Mouse (Mus musculus): ENCODE measurements at regions not wholly inside any gene's neighbourhood (a gene's known extent, or its start where the extent isn't known, plus 50 kb on each side); places are given as distances from the start of the nearest gene placed in this dataset.

- Histone ChIP-seq H3K36me3 (no peaks in the 10 kb centered on the region), H3K9ac (no peak overlapping the region), H3K9me3 (replicated peaks) (no peaks in the 10 kb centered on the region; the same call in 1 of the 2 replicates), H3K4me2 (peak overlapping the region; percentile 54), H3K27ac (peak overlapping the region; percentile 81), H3K4me3 (replicated peaks) (peak overlapping the region; percentile 17), H3K27me3 (no peaks in the 10 kb centered on the region), H3K4me1 (peaks cover 10% of the 10 kb centered on the region)
- ATAC-seq (replicated peaks; ENCODE audit: low FRiP score), result peak; percentile 86
- WGBS, result 31% methylated on average over 19 of the region's 19 CpGs
Observed at GRCm38 (mm10) chr16:76680061-76680911, 306.7 kb upstream of the Nrip1 start.

- no peak overlapping the region for H3K27ac ChIP-seq
- H3K4me1 ChIP-seq, result peaks cover 10% of the 10 kb centered on the region
- H3K9me3 ChIP-seq (replicated peaks), result no peaks in the 10 kb centered on the region; the same call in 1 of the 2 replicates
- H3K9ac ChIP-seq, result no peak overlapping the region
- H3K4me2 ChIP-seq, result no peak overlapping the region
- 83% methylated on average over 3 of the region's 3 CpGs for WGBS
- no peaks in the 10 kb centered on the region for H3K27me3 ChIP-seq
- ATAC-seq (replicated peaks; ENCODE audit: low FRiP score), result no peak
- H3K36me3 ChIP-seq, result no peaks in the 10 kb centered on the region
- H3K4me3 ChIP-seq (replicated peaks), result no peak overlapping the region
Observed at GRCm38 (mm10) chr16:76678885-76679284, 305.3 kb upstream of the Nrip1 start.

- H3K4me3 ChIP-seq (replicated peaks), result no peak overlapping the region
- no peaks in the 10 kb centered on the region for H3K27me3 ChIP-seq
- no peak overlapping the region for H3K9ac ChIP-seq
- H3K27ac ChIP-seq, result no peak overlapping the region
- no peaks in the 10 kb centered on the region for H3K36me3 ChIP-seq
- 88% methylated on average over 4 of the region's 4 CpGs for WGBS
- H3K9me3 ChIP-seq (replicated peaks), result no peaks in the 10 kb centered on the region
- no peak overlapping the region for H3K4me2 ChIP-seq
- ATAC-seq (replicated peaks; ENCODE audit: low FRiP score), result no peak
- H3K4me1 ChIP-seq, result no peaks in the 10 kb centered on the region
Observed at GRCm38 (mm10) chr16:76669795-76670194, 296.2 kb upstream of the Nrip1 start.

- 35% methylated on average over 3 of the region's 3 CpGs for WGBS
- Histone ChIP-seq H3K4me1 (no peaks in the 10 kb centered on the region), H3K36me3 (no peaks in the 10 kb centered on the region), H3K27ac (no peak overlapping the region), H3K9me3 (replicated peaks) (no peaks in the 10 kb centered on the region), H3K4me2 (no peak overlapping the region), H3K27me3 (no peaks in the 10 kb centered on the region), H3K9ac (no peak overlapping the region), H3K4me3 (replicated peaks) (no peak overlapping the region)
- ATAC-seq (replicated peaks; ENCODE audit: low FRiP score), result no peak
Observed at GRCm38 (mm10) chr16:76667046-76667445, 293.4 kb upstream of the Nrip1 start.

GRCm38 (mm10) chr16:76655106-76655505 is 281.5 kb upstream of the Nrip1 start:
- no peak for ATAC-seq (replicated peaks; ENCODE audit: low FRiP score)
- no peaks in the 10 kb centered on the region for H3K36me3 ChIP-seq
- H3K4me3 ChIP-seq (replicated peaks), result no peak overlapping the region
- no peak overlapping the region for H3K4me2 ChIP-seq
- WGBS, result 27% methylated on average over 3 of the region's 3 CpGs
- no peak overlapping the region for H3K9ac ChIP-seq
- H3K9me3 ChIP-seq (replicated peaks), result no peaks in the 10 kb centered on the region
- H3K27ac ChIP-seq, result no peak overlapping the region
- H3K4me1 ChIP-seq, result no peaks in the 10 kb centered on the region
- H3K27me3 ChIP-seq, result no peaks in the 10 kb centered on the region

- WGBS, result 83% methylated on average over 6 of the region's 6 CpGs
- Histone ChIP-seq H3K4me3 (replicated peaks) (no peak overlapping the region), H3K27ac (no peak overlapping the region), H3K4me2 (no peak overlapping the region), H3K9me3 (replicated peaks) (no peaks in the 10 kb centered on the region), H3K27me3 (no peaks in the 10 kb centered on the region), H3K36me3 (no peaks in the 10 kb centered on the region), H3K4me1 (no peaks in the 10 kb centered on the region), H3K9ac (no peak overlapping the region)
- no peak for ATAC-seq (replicated peaks; ENCODE audit: low FRiP score)
Observed at GRCm38 (mm10) chr16:76644281-76644680, 270.7 kb upstream of the Nrip1 start.

GRCm38 (mm10) chr16:76643801-76644200 is 270.2 kb upstream of the Nrip1 start:
- ATAC-seq (replicated peaks; ENCODE audit: low FRiP score), result no peak

GRCm38 (mm10) chr16:76635169-76635568 is 261.5 kb upstream of the Nrip1 start:
- Histone ChIP-seq H3K27me3 (no peaks in the 10 kb centered on the region), H3K9ac (no peak overlapping the region), H3K27ac (no peak overlapping the region), H3K4me2 (no peak overlapping the region), H3K4me1 (no peaks in the 10 kb centered on the region), H3K9me3 (replicated peaks) (no peaks in the 10 kb centered on the region), H3K36me3 (no peaks in the 10 kb centered on the region), H3K4me3 (replicated peaks) (no peak overlapping the region)
- ATAC-seq (replicated peaks; ENCODE audit: low FRiP score), result no peak
- 70% methylated on average over 9 of the region's 9 CpGs for WGBS

More at GRCm38 (mm10) chr16:76643801-76644200, 270.2 kb upstream of the Nrip1 start:
- H3K9ac ChIP-seq, result no peak overlapping the region
- H3K4me3 ChIP-seq (replicated peaks), result no peak overlapping the region
- H3K27ac ChIP-seq, result no peak overlapping the region
- WGBS, result 84% methylated on average over 9 of the region's 9 CpGs
- H3K9me3 ChIP-seq (replicated peaks), result no peaks in the 10 kb centered on the region
- H3K27me3 ChIP-seq, result no peaks in the 10 kb centered on the region
- no peaks in the 10 kb centered on the region for H3K36me3 ChIP-seq
- no peaks in the 10 kb centered on the region for H3K4me1 ChIP-seq
- no peak overlapping the region for H3K4me2 ChIP-seq

GRCm38 (mm10) chr16:76634196-76634698 is 260.6 kb upstream of the Nrip1 start:
- WGBS, result 76% methylated on average over 4 of the region's 4 CpGs
- Histone ChIP-seq H3K9me3 (replicated peaks) (no peaks in the 10 kb centered on the region), H3K4me3 (replicated peaks) (no peak overlapping the region), H3K4me1 (no peaks in the 10 kb centered on the region), H3K27ac (no peak overlapping the region), H3K36me3 (no peaks in the 10 kb centered on the region), H3K27me3 (no peaks in the 10 kb centered on the region), H3K4me2 (no peak overlapping the region), H3K9ac (no peak overlapping the region)
- no peak for ATAC-seq (replicated peaks; ENCODE audit: low FRiP score)

GRCm38 (mm10) chr16:76626142-76626541 is 252.5 kb upstream of the Nrip1 start:
- Histone ChIP-seq H3K9me3 (replicated peaks) (no peaks in the 10 kb centered on the region), H3K4me3 (replicated peaks) (no peak overlapping the region), H3K4me2 (no peak overlapping the region), H3K27me3 (no peaks in the 10 kb centered on the region), H3K27ac (no peak overlapping the region), H3K4me1 (peaks cover 5% of the 10 kb centered on the region; the same call in 1 of the 2 replicates), H3K36me3 (no peaks in the 10 kb centered on the region), H3K9ac (no peak overlapping the region)
- 19% methylated on average over 4 of the region's 4 CpGs for WGBS
- 0 out of 2 replicates have a peak, but pooled peaks have one; percentile 18 for ATAC-seq (replicated peaks; ENCODE audit: low FRiP score)

- H3K4me2 ChIP-seq, result 0 out of 2 replicates have a peak overlapping the region, but pooled peaks have one; percentile 7
- peaks cover 5% of the 10 kb centered on the region; the same call in 1 of the 2 replicates for H3K4me1 ChIP-seq
- no peaks in the 10 kb centered on the region for H3K36me3 ChIP-seq
- H3K27me3 ChIP-seq, result no peaks in the 10 kb centered on the region
- 17% methylated on average over 8 of the region's 8 CpGs for WGBS
- no peaks in the 10 kb centered on the region for H3K9me3 ChIP-seq (replicated peaks)
- H3K27ac ChIP-seq, result no peak overlapping the region
- no peak overlapping the region for H3K9ac ChIP-seq
- no peak for ATAC-seq (replicated peaks; ENCODE audit: low FRiP score)
- H3K4me3 ChIP-seq (replicated peaks), result no peak overlapping the region
Observed at GRCm38 (mm10) chr16:76621715-76622114, 248.1 kb upstream of the Nrip1 start.

GRCm38 (mm10) chr16:76618295-76618694 is 244.7 kb upstream of the Nrip1 start:
- H3K27ac ChIP-seq, result no peak overlapping the region
- no peak overlapping the region for H3K4me3 ChIP-seq (replicated peaks)
- no peak overlapping the region for H3K9ac ChIP-seq
- H3K36me3 ChIP-seq, result no peaks in the 10 kb centered on the region
- peaks cover 5% of the 10 kb centered on the region; the same call in 1 of the 2 replicates for H3K4me1 ChIP-seq
- H3K27me3 ChIP-seq, result no peaks in the 10 kb centered on the region
- WGBS, result 80% methylated on average over 7 of the region's 7 CpGs
- no peak overlapping the region for H3K4me2 ChIP-seq
- H3K9me3 ChIP-seq (replicated peaks), result no peaks in the 10 kb centered on the region
- ATAC-seq (replicated peaks; ENCODE audit: low FRiP score), result no peak

Data from kidney, embryonic 15.5 days (tissue).